Mouse (Mus musculus) midbrain, embryonic 15.5 days (tissue): ENCODE data around the gene Hsp90b1. TPM values are rescaled to one million over a fixed set of nuclear protein-coding genes. Genes with fewer than 3 reads are reported as not detected.
A peak's percentile ranks its signal among the peaks of the same experiment; 100 is the strongest.

Source experiments
- microRNA-seq: library from miRNA; unstranded; fragments of <30 nt; microRNA quantifications from one replicate; pipeline ENCODE4, GENCODE M21; 2016
- polyA plus RNA-seq: library from polyadenylated mRNA; unstranded; fragments of >200 nt; fragmentation: Nextera tagmentation; extraction: Ambion mirVana; gene quantifications from 2 replicates; pipeline ENCODE4 v1.2.1, GENCODE M21; 2015

Gene Hsp90b1
- polyA plus RNA-seq, 1 experiment from 2014 or later = 297 TPM

Small RNA genes lying within 50 kb of the gene (microRNA-seq; reads per million reads assigned to microRNA genes)
- gene Gm25745 = 2.2 reads per million, percentile 7 among the genes with 10 or more reads in this experiment

Other genes with a start within 250 kb of the Hsp90b1 start
- 26.0 and 31.7 TPM in 2 replicates for gene Syn3, start 206.6 kb downstream of the Hsp90b1 start, polyA plus RNA-seq
- gene Ttc41, start 302 bp upstream of the Hsp90b1 start, polyA plus RNA-seq = 2.1 and 2.4 TPM in 2 replicates
- gene Gm49358, start 58.5 kb upstream of the Hsp90b1 start, polyA plus RNA-seq = not detected in 2 replicates
- gene Nt5dc3, start 73.5 kb upstream of the Hsp90b1 start, polyA plus RNA-seq = 13.8 and 14.4 TPM in 2 replicates